Mouse (Mus musculus): Measurements from ENCODE around the gene Unc5b. TPM values are rescaled to one million over a fixed set of nuclear protein-coding genes. Genes with fewer than 3 reads are reported as not detected.
"Not testable (repeated sequence)": the region's sequence is repeated elsewhere in the genome, so short reads cannot be mapped to it uniquely, and the experiment has no call there.

Gene Unc5b
- total RNA-seq, 2 experiments from 2014 or later: 11.9 to 12.6 TPM

GRCm38 (mm10) chr10:60756992-60757391 is 74.4 kb downstream of the Unc5b start:
- peak; percentile 54 to 73 for DNase-seq (ENCODE audit: low spot score in 2 of 2)

- DNase-seq (ENCODE audit: low spot score in 2 of 2): no peak
Observed at GRCm38 (mm10) chr10:60756146-60756545, 75.2 kb downstream of the Unc5b start.

GRCm38 (mm10) chr10:60753941-60754340 is 77.4 kb downstream of the Unc5b start:
- DNase-seq (ENCODE audit: low spot score in 2 of 2): no peak

GRCm38 (mm10) chr10:60753261-60753660 is 78.1 kb downstream of the Unc5b start:
- DNase-seq (ENCODE audit: low spot score in 2 of 2): no peak

GRCm38 (mm10) chr10:60752040-60753020 is 79.1 kb downstream of the Unc5b start, which contains the start of gene Slc29a3:
Slc29a3 (minus strand) TSS chr10:60752794.
- DNase-seq (ENCODE audit: low spot score in 2 of 2): peak; percentile 91 to 94

- DNase-seq (ENCODE audit: low spot score in 2 of 2): no peak
Observed at GRCm38 (mm10) chr10:60747667-60748212, 83.6 kb downstream of the Unc5b start.

- DNase-seq (ENCODE audit: low spot score in 2 of 2): no peak
Observed at GRCm38 (mm10) chr10:60746512-60746911, 84.9 kb downstream of the Unc5b start.

GRCm38 (mm10) chr10:60744543-60745290 is 86.7 kb downstream of the Unc5b start:
- DNase-seq (ENCODE audit: low spot score in 2 of 2): no peak

- no peak for DNase-seq (ENCODE audit: low spot score in 2 of 2)
Observed at GRCm38 (mm10) chr10:60743681-60744080, 87.7 kb downstream of the Unc5b start.

- DNase-seq (ENCODE audit: low spot score in 2 of 2): no peak
Observed at GRCm38 (mm10) chr10:60742942-60743341, 88.4 kb downstream of the Unc5b start.

GRCm38 (mm10) chr10:60742296-60742695 is 89.1 kb downstream of the Unc5b start:
- DNase-seq (ENCODE audit: low spot score in 2 of 2): not testable (repeated sequence)

GRCm38 (mm10) chr10:60741435-60741834 is 89.9 kb downstream of the Unc5b start:
- no peak for DNase-seq (ENCODE audit: low spot score in 2 of 2)

GRCm38 (mm10) chr10:60739619-60740363 is 91.6 kb downstream of the Unc5b start:
- no peak for DNase-seq (ENCODE audit: low spot score in 2 of 2)

GRCm38 (mm10) chr10:60737886-60738640 is 93.3 kb downstream of the Unc5b start:
- peak in 1 of 2 experiments; percentile 35 for DNase-seq (ENCODE audit: low spot score in 2 of 2)

GRCm38 (mm10) chr10:60737169-60737728 is 94.1 kb downstream of the Unc5b start:
- no peak for DNase-seq (ENCODE audit: low spot score in 2 of 2)

- no peak for DNase-seq (ENCODE audit: low spot score in 2 of 2)
Observed at GRCm38 (mm10) chr10:60735737-60736136, 95.6 kb downstream of the Unc5b start.

GRCm38 (mm10) chr10:60733471-60733870 is 97.9 kb downstream of the Unc5b start:
- DNase-seq (ENCODE audit: low spot score in 2 of 2): no peak

- peak in 1 of 2 experiments; percentile 58 for DNase-seq (ENCODE audit: low spot score in 2 of 2)
Observed at GRCm38 (mm10) chr10:60732397-60732861, 99.0 kb downstream of the Unc5b start.

- no peak for DNase-seq (ENCODE audit: low spot score in 2 of 2)
Observed at GRCm38 (mm10) chr10:60731742-60732141, 99.6 kb downstream of the Unc5b start.

- DNase-seq (ENCODE audit: low spot score in 2 of 2): no peak
Observed at GRCm38 (mm10) chr10:60727301-60727700, 104.1 kb downstream of the Unc5b start.

All from layer of hippocampus, postnatal 14 days (tissue).